Mouse (Mus musculus): Measurements from ENCODE around the gene Usf3.

DNA sequence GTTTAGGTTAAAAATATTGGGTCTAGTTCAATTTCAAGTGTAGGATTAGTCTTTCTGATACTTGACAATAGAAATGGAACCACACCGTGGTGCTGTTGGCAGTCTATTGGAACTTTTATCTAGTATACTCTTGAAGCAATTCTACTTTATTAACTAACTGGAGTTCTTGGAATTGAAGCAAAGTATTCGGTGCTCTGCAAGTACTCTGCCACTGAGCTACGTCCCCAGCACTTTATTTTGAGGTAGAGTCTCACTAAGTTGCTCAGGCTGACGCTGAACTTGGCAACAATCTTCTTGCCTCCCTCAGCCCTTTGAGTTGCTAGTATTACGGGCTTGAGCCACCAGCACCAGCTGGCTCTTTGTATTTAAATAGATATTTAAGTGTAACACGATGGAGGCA, 31.6 kb upstream of the Usf3 start:
- TF ChIP-seq POLR2A (IDR thresholded peaks at IDR 0.05; ENCODE audit: extremely low read depth, insufficient read depth, low read length) = no peak
- TF ChIP-seq CTCF (IDR thresholded peaks at IDR 0.05; ENCODE audit: low read depth, low read length) = no peak

All from liver, adult 2 months (tissue).